Mouse (Mus musculus): Measurements from ENCODE around the gene Abca5.

DNA sequence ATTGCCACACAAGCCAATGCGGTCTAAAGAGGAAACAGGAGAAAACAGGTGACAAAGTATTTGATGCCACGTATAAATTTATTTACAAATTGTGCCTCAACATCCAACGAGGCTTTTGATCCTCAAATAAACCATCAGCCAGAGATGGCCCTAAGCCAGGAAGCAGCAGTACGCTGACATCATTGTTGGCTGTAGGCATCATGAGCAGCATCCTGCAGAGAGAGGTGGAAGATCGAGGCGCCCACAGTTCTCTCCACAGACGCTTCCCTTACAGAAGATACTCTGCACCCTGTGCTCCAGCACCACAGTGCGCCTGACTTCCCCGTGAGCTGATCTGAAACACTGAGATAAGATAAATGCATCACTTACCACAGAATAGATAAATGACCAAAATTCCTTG lies 49.8 kb downstream of the Abca5 start:
- TF ChIP-seq CTCF (IDR thresholded peaks at IDR 0.05; ENCODE audit: low read depth) (no peak), EP300 (IDR thresholded peaks at IDR 0.05; ENCODE audit: low read depth) (no peak)

Measured in liver, embryonic 14.5 days (tissue).